17 mouse cellular contexts compared by ENCODE assay signal in genomic region chr9:79872598-79872997, GRCm38 (mm10).
DNase-seq lines count a peak whose midpoint lies in the region; ATAC-seq and TF ChIP-seq lines count a peak whose summit lies in the region.
"Had no signal": no experiment of that assay in that cellular context is flagged by ENCODE, and none has a peak within 500 bp of the region (broad histone marks: within the 10 kb centered on the region; RNA-seq: fewer than 3 reads in every experiment).

No protein-coding gene starts in this region.

- H3K9ac ChIP-seq in kidney, embryonic 16.5 days (replicated peaks; ENCODE audit: low read length) = no peak overlapping the region
- no peak overlapping the region for H3K9ac ChIP-seq in kidney, postnatal 0 days (ENCODE audit: low read depth, low read length)
- H3K9ac ChIP-seq: embryonic facial prominence, embryonic 15.5 days; limb, embryonic 15.5 days; neural tube, embryonic 13.5 days had no signal

- H3K36me3 ChIP-seq in heart, embryonic 10.5 days = no peaks in the 10 kb centered on the region
- no peaks in the 10 kb centered on the region for H3K36me3 ChIP-seq in kidney, embryonic 16.5 days (ENCODE audit: insufficient read depth, low read length)
- H3K36me3 ChIP-seq in kidney, postnatal 0 days (ENCODE audit: insufficient read depth, low read length) = no peaks in the 10 kb centered on the region
- H3K36me3 ChIP-seq: embryonic facial prominence, embryonic 15.5 days; G1E; limb, embryonic 15.5 days; neural tube, embryonic 13.5 days had no signal

- ATAC-seq in kidney, embryonic 16.5 days (ENCODE audit: low FRiP score, low TSS enrichment) = peak; percentile 52; the same call in 1 of the 2 replicates
- ATAC-seq in kidney, postnatal 0 days (replicated peaks; ENCODE audit: low FRiP score, low read depth) = no peak
- ATAC-seq: forebrain, embryonic 16.5 days had no signal

- no peak overlapping the region for H3K4me2 ChIP-seq in kidney, embryonic 16.5 days (replicated peaks; ENCODE audit: low read depth, low read length)
- H3K4me2 ChIP-seq in kidney, postnatal 0 days (ENCODE audit: low read length) = no peak overlapping the region
- H3K4me2 ChIP-seq: embryonic facial prominence, embryonic 15.5 days; limb, embryonic 15.5 days; neural tube, embryonic 13.5 days had no signal

- TF ChIP-seq CTCF in kidney, postnatal 0 days (IDR thresholded peaks at IDR 0.05; ENCODE audit: low read depth) = no peak

- H3K4me1 ChIP-seq in heart, embryonic 10.5 days = peaks cover 37% of the 10 kb centered on the region
- H3K4me1 ChIP-seq in kidney, embryonic 16.5 days (ENCODE audit: insufficient read depth, low read length) = peaks cover 13% of the 10 kb centered on the region; the same call in 1 of the 2 replicates
- peaks cover 6% of the 10 kb centered on the region for H3K4me1 ChIP-seq in brown adipose tissue, adult 24 weeks (ENCODE audit: control insufficient read depth, insufficient read depth, insufficient read length, low read length)
- H3K4me1 ChIP-seq in kidney, postnatal 0 days (replicated peaks; ENCODE audit: insufficient read depth, low read length) = 0 out of 2 replicates have a peak, but pooled peaks cover 8% of the 10 kb centered on the region

- no peaks in the 10 kb centered on the region for H3K9me3 ChIP-seq in heart, embryonic 10.5 days
- H3K9me3 ChIP-seq in kidney, embryonic 16.5 days (ENCODE audit: low read length) = no peaks in the 10 kb centered on the region
- no peaks in the 10 kb centered on the region for H3K9me3 ChIP-seq in kidney, postnatal 0 days (replicated peaks; ENCODE audit: low read length)
- H3K9me3 ChIP-seq: embryonic facial prominence, embryonic 15.5 days; G1E; limb, embryonic 15.5 days; neural tube, embryonic 13.5 days had no signal

- H3K27me3 ChIP-seq in heart, embryonic 10.5 days (ENCODE audit: insufficient read depth, poor library complexity, severe bottlenecking) = no peaks in the 10 kb centered on the region
- H3K27me3 ChIP-seq in kidney, embryonic 16.5 days (ENCODE audit: insufficient read depth, low read length) = no peaks in the 10 kb centered on the region
- H3K27me3 ChIP-seq in kidney, postnatal 0 days (ENCODE audit: insufficient read depth, low read length) = no peaks in the 10 kb centered on the region
- H3K27me3 ChIP-seq: embryonic facial prominence, embryonic 15.5 days; limb, embryonic 15.5 days; neural tube, embryonic 13.5 days had no signal

- peak; percentile 95 for DNase-seq in heart, adult 11 months
- DNase-seq in heart, embryonic 10.5 days (ENCODE audit: low spot score) = no peak
- no peak for DNase-seq in kidney, adult 8-10 months
- peak; percentile 33 for DNase-seq in kidney, postnatal 0 days (ENCODE audit: low spot score)
- no peak for DNase-seq in right cerebral cortex, postnatal 4 days
- no peak for DNase-seq in spleen, postnatal 4 days (ENCODE audit: low spot score in 2 of 2)
- DNase-seq: B cell, adult 2 months; cerebellum, adult 9-10 months; right cerebral cortex, adult 18-20 months; thymus, postnatal 36 days had no signal

- H3K4me3 ChIP-seq in heart, embryonic 10.5 days = no peak overlapping the region
- no peak overlapping the region for H3K4me3 ChIP-seq in kidney, embryonic 16.5 days (ENCODE audit: low read length)
- H3K4me3 ChIP-seq in brown adipose tissue, adult 24 weeks (ENCODE audit: insufficient read depth, low read depth, low read length) = no peak overlapping the region
- H3K4me3 ChIP-seq in kidney, postnatal 0 days (replicated peaks; ENCODE audit: low read depth, low read length) = no peak overlapping the region
- H3K4me3 ChIP-seq: embryonic facial prominence, embryonic 15.5 days; limb, embryonic 15.5 days; neural tube, embryonic 13.5 days had no signal

- no peak overlapping the region for H3K27ac ChIP-seq in heart, embryonic 10.5 days
- peak overlapping the region; percentile 57 for H3K27ac ChIP-seq in kidney, embryonic 16.5 days (ENCODE audit: low read length)
- peak overlapping the region; percentile 69 for H3K27ac ChIP-seq in brown adipose tissue, adult 24 weeks (replicated peaks; ENCODE audit: low read depth, low read length)
- 0 out of 2 replicates have a peak overlapping the region, but pooled peaks have one; percentile 25 for H3K27ac ChIP-seq in kidney, postnatal 0 days
- H3K27ac ChIP-seq: embryonic facial prominence, embryonic 15.5 days; limb, embryonic 15.5 days; neural tube, embryonic 13.5 days had no signal

- WGBS in heart, embryonic 10.5 days = 36% methylated on average over 2 of the region's 2 CpGs
- WGBS in kidney, embryonic 16.5 days = 31% methylated on average over 2 of the region's 2 CpGs
- 48% methylated on average over 2 of the region's 2 CpGs for WGBS in kidney, postnatal 0 days

Comparison
In these comparisons a context has a peak if more than half of its experiments do, and no peak if none do; other contexts are left out.
1. DNase-seq: peak in heart, adult 11 months (single experiment) and kidney, postnatal 0 days (single experiment); none in heart, embryonic 10.5 days (single experiment), kidney, adult 8-10 months (0 of 2), right cerebral cortex, postnatal 4 days (single experiment) and spleen, postnatal 4 days (0 of 2).